Mouse (Mus musculus) embryonic fibroblast, embryonic 13.5 days (primary cell): ENCODE measurements around the gene Rnf8. TPM values are rescaled to one million over a fixed set of nuclear protein-coding genes. Genes with fewer than 3 reads are reported as not detected.

ENCODE experiments used
- H3K27ac ChIP-seq: 2 replicates; pipeline ENCODE4 v1.5.1; 2012; ENCODE audit warnings: low read length, control low read depth, inconsistent platforms; ENCODE audit not compliant: insufficient read depth
- H3K4me1 ChIP-seq: 2 replicates; pipeline ENCODE4 v1.6.1; 2011; ENCODE audit warnings: low read length; ENCODE audit not compliant: control insufficient read depth, insufficient read depth
- H3K4me3 ChIP-seq: 2 replicates; pipeline ENCODE4 v1.5.1; 2011; ENCODE audit warnings: mild to moderate bottlenecking, control low read depth, low read length; ENCODE audit not compliant: insufficient read depth
- CTCF ChIP-seq: IDR thresholded peaks from 2 replicates; pipeline ENCODE4 v1.5.1; 2011; ENCODE audit warnings: mild to moderate bottlenecking, control low read depth, low read length, moderate library complexity, borderline replicate concordance; ENCODE audit not compliant: insufficient read depth
- POLR2A ChIP-seq: IDR thresholded peaks from 2 replicates; pipeline ENCODE4 v1.6.1; 2011; ENCODE audit warnings: low read depth, mild to moderate bottlenecking, control low read depth, low read length, moderate library complexity
- polyA plus RNA-seq: library from polyadenylated mRNA; stranded (reverse); fragments of >200 nt; gene quantifications from 2 replicates; pipeline ENCODE4 v1.2.4, GENCODE M21; 2011; ENCODE audit warnings: low read depth; ENCODE audit not compliant: missing spikeins, insufficient read length

Rnf8 gene
- polyA plus RNA-seq, 1 experiment: 32.4 TPM

GRCm38 (mm10) chr17:29678526-29678925 lies 63.9 kb downstream of the Rnf8 start:
- H3K27ac ChIP-seq: no peak overlapping the region
- no peaks in the 10 kb centered on the region for H3K4me1 ChIP-seq
- TF ChIP-seq CTCF (no peak), POLR2A (no peak)
- no peak overlapping the region for H3K4me3 ChIP-seq

GRCm38 (mm10) chr17:29679038-29679767 lies 64.6 kb downstream of the Rnf8 start:
- no peak for TF ChIP-seq CTCF
- TF ChIP-seq POLR2A: no peak
- H3K27ac ChIP-seq: no peak overlapping the region
- no peak overlapping the region for H3K4me3 ChIP-seq
- H3K4me1 ChIP-seq: no peaks in the 10 kb centered on the region

- H3K4me3 ChIP-seq: no peak overlapping the region
- TF ChIP-seq CTCF: no peak
- no peak for TF ChIP-seq POLR2A
- H3K4me1 ChIP-seq: no peaks in the 10 kb centered on the region
- no peak overlapping the region for H3K27ac ChIP-seq
Observed at GRCm38 (mm10) chr17:29680174-29680573, 65.6 kb downstream of the Rnf8 start.

- no peaks in the 10 kb centered on the region for H3K4me1 ChIP-seq
- H3K27ac ChIP-seq: no peak overlapping the region
- TF ChIP-seq CTCF (no peak), POLR2A (no peak)
- no peak overlapping the region for H3K4me3 ChIP-seq
Observed at GRCm38 (mm10) chr17:29680921-29681320, 66.3 kb downstream of the Rnf8 start.

GRCm38 (mm10) chr17:29681669-29682068 lies 67.1 kb downstream of the Rnf8 start:
- no peak overlapping the region for H3K27ac ChIP-seq
- H3K4me3 ChIP-seq: no peak overlapping the region
- no peaks in the 10 kb centered on the region for H3K4me1 ChIP-seq
- TF ChIP-seq POLR2A: no peak
- TF ChIP-seq CTCF: no peak

- no peak overlapping the region for H3K27ac ChIP-seq
- no peaks in the 10 kb centered on the region for H3K4me1 ChIP-seq
- TF ChIP-seq POLR2A: no peak
- no peak overlapping the region for H3K4me3 ChIP-seq
Observed at GRCm38 (mm10) chr17:29682261-29682660, 67.7 kb downstream of the Rnf8 start.

GRCm38 (mm10) chr17:29683127-29683526 lies 68.5 kb downstream of the Rnf8 start:
- H3K4me1 ChIP-seq: no peaks in the 10 kb centered on the region
- TF ChIP-seq CTCF (no peak), POLR2A (no peak)
- no peak overlapping the region for H3K27ac ChIP-seq
- no peak overlapping the region for H3K4me3 ChIP-seq

- Histone ChIP-seq H3K27ac (no peak overlapping the region), H3K4me1 (no peaks in the 10 kb centered on the region), H3K4me3 (no peak overlapping the region)
- TF ChIP-seq POLR2A (no peak), CTCF (no peak)
Observed at GRCm38 (mm10) chr17:29684275-29684674, 69.7 kb downstream of the Rnf8 start.

- H3K4me3 ChIP-seq: no peak overlapping the region
- TF ChIP-seq POLR2A (no peak), CTCF (no peak)
- H3K4me1 ChIP-seq: no peaks in the 10 kb centered on the region
- H3K27ac ChIP-seq: no peak overlapping the region
Observed at GRCm38 (mm10) chr17:29686771-29687170, 72.2 kb downstream of the Rnf8 start.

GRCm38 (mm10) chr17:29687373-29687772 lies 72.8 kb downstream of the Rnf8 start:
- TF ChIP-seq CTCF (no peak), POLR2A (no peak)
- Histone ChIP-seq H3K4me1 (no peaks in the 10 kb centered on the region), H3K4me3 (no peak overlapping the region), H3K27ac (no peak overlapping the region)

- H3K4me3 ChIP-seq: no peak overlapping the region
- H3K27ac ChIP-seq: no peak overlapping the region
- TF ChIP-seq CTCF (no peak), POLR2A (no peak)
Observed at GRCm38 (mm10) chr17:29688610-29689009, 74.0 kb downstream of the Rnf8 start.

More at GRCm38 (mm10) chr17:29688610-29689009, 74.0 kb downstream of the Rnf8 start:
- H3K4me1 ChIP-seq: no peaks in the 10 kb centered on the region
